Mouse (Mus musculus): ENCODE measurements around the gene Dtnbp1.

The Dtnbp1 gene

DNA sequence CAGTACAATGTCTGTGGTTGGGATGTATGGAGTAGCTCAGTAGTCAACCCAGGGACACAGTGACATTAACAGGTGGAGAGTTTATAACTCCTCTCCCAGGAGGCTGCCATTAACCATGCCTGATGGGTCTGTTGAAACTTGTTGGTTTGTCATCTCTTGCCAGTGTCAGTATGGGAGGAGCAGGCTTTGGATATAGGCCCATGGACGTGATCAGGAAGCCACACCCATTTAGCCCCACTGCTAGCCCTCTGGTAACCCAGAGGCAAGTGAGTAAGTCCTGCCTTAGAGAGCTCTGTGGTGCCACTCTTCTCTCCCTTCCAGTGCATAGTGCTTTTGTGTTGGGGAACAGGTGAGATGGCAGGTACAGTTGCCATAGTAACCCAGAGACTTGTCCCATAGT lies 97.7 kb downstream of the Dtnbp1 start:
- no peak for DNase-seq (ENCODE audit: low read depth)

DNA sequence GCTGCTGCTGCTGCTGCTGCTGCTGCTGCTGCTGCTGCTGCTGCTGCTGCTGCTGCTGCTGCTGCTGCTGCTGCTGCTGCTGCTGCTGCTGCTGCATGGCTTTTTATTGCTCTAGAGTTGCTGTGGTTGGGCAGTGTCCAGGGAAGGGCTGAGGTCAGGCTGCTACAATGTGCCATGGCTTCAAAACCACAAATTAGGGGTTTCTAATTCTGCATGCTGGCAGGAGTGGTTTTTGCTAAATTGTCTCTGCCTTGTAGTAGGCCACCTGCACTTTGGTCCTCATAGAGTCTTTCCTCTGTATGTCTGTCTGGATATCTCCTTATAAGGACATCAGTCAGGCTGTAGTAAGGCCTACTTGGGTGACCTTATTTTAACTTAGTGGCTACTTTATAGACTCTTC lies 98.5 kb downstream of the Dtnbp1 start:
- DNase-seq (ENCODE audit: low read depth), result no peak

DNA sequence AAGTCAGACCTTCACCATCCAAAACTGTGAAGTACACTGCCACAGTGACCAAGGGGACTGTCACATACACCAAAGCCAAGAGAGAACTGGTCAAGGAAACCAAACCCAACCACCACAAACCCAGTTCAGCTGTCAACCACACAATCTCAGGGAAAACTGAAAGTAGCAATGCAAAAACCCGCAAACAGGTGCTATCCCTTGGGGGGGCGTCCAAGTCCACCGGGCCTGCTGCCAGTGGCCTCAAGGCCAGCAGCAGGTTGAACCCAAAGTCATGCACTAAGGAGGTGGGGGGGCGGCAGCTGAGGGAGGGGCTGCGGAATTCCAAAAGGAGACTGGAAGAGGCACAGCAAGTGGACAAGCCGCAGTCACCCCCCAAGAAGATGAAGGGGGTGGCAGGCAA lies 99.6 kb downstream of the Dtnbp1 start:
- DNase-seq (ENCODE audit: low read depth), result no peak

DNA sequence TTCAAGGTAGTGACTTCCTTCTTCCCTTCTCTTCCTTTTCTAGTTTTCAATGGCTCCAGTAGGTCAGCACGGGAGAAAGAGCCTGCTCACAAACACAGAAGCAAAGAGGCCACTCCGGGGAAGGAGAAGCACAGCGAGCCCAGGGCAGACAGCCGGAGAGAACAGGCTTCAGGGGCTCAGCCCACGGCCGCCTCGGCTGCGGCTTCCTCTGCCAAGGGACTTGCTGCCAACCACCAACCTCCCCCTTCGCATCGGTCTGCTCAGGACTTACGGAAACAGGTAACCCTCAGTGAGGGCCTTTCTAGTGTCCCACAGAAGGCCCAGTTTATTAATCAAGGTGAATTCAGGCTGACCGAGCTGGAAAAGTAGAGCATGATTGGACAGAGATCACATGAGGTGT lies 105.7 kb downstream of the Dtnbp1 start:
- no peak for DNase-seq (ENCODE audit: low read depth)

DNA sequence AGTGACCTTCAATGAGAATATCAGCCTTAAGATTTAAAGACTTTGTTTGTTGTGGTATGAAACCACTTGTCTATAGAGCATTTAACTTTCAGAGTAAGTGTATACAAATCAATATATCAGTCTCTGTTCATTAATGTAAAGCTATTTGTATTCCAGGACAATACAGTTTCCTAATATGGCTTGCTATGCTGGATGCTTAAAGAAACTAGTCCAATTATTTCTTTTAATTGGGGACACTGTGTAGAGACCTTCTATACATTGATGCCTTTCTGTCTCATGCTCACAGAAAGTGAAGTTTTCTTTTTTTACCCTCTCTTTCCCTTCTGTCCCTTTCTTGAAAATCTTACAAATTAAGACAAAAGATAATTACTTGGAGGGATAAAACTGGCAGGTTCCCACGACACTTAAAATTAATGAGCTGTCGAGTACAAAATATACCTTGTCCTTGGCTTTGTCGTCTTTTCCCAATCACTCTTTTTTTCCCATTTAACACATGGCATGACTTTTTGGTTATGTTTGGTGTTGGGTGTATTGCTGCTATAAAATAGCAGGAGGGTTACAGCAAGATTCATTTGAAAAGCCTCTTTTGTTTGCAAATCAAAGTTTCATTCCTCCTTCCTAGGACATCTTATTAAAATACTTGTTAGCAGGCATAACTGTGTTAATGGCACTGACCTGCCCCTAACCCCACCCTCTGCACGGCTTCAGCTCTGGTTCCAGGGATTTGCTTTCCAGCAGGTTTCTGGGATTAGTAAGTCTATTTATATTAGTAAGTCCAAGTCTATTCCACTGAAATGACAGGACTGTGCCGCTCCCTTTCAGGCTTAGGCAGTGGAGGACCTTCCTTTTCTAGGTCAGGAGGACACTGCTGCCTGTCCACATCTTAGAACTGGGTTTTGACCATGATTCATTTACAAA lies 109.9 kb downstream of the Dtnbp1 start:
- no peak for DNase-seq (ENCODE audit: low read depth)

DNA sequence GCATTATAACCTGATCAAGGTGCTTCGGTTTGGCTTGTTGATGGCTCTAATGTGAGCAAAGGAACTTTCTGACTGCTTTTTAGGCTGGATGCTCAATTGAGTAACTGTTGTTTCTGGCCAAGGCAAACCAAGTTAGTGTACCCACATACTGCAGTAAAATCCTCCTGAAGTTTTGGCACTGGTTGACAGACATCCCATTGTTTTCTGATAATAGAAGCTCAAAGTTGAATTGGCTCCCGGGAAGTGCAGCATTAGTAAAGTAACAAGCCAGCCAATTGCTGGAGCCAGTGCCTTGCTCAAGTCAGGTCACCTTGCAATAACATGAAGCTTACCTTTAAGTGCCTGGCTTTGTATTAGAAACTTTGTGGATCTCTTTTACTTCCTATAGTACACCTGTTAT lies 111.3 kb downstream of the Dtnbp1 start:
- DNase-seq (ENCODE audit: low read depth), result no peak

DNA sequence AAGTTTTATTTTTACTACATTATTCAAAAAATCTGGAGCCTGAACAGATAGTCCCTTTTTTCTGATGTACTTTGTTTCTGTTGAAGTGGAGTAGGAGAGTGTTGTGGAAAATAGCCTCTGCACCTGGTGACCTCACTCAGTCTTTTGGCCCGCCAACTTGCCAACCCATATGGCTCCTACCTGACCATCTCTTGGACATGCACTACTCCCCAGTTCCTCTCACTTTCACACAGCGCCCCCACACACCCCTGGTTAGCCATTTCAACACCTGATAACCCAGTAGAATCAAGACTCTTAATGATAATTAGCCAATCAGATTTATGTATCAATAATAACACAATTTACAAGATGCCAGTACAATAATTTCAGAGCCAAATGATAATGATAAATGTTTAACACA lies 115.7 kb downstream of the Dtnbp1 start:
- no peak for DNase-seq (ENCODE audit: low read depth)

DNA sequence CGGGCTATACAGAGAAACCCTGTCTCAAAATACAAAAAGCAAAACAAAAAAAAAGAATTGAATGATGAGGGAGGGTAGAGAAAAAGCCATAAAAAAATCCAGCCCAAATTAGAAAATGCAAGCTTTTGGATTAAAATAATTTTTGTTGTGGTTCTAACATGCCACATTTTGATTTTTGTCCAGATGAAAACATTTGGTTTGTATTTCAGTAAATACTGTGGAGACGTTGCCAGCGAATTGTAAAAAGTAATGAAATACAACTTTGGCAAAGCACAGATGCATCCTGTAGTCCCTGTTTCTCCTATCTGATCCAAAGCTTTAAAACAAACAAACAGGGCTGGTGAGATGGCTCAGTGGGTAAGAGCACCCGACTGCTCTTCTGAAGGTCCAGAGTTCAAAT lies 120.9 kb downstream of the Dtnbp1 start:
- peak; percentile 5 for DNase-seq (ENCODE audit: low read depth)

DNA sequence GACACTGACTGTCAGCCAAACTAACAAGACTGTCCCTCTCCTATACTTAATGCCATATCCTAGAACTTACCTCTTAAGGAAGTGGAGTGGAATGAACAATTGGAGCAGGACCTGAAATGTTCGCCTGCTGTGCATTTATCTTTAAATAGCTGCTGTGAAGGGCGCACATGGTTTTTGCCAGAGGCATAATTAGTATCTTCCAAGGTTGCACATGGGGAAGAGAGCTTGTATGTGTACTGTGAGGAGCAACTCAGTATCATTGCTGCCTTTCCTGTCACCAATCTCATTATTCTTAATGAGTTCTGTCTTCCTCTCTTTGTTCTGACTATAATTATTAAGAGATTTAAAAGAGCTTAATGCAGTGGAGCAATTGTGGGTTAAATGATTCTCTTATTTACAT lies 125.1 kb downstream of the Dtnbp1 start:
- no peak for DNase-seq (ENCODE audit: low read depth)

Data from NIH3T3 (cell line).